Mouse (Mus musculus) layer of hippocampus, adult 2 months (tissue): Measurements from ENCODE around the gene Relt. TPM values are rescaled to one million over a fixed set of nuclear protein-coding genes. Genes with fewer than 3 reads are reported as not detected.

Experiments used
- DNase-seq, 2 experiments: peaks; one replicate each; pipeline ENCODE4 v3.0.0; 2022; ENCODE audit warnings: low spot score in 2 of 2
- H3K27ac ChIP-seq: fragments of 200-600 bp; 2 replicates; pipeline ENCODE4 v1.8.1; 2022
- H3K4me3 ChIP-seq: fragments of 200-600 bp; 2 replicates; pipeline ENCODE4 v1.8.1; 2022; ENCODE audit warnings: mild to moderate bottlenecking
- CTCF ChIP-seq: fragments of 200-600 bp; conservative IDR thresholded peaks from 2 replicates; pipeline ENCODE4 v1.8.1; 2022; ENCODE audit warnings: antibody characterized with exemption, mild to moderate bottlenecking, moderate library complexity
- total RNA-seq, 2 experiments: library from RNA; stranded (reverse); gene quantifications; 2 replicates each; pipeline ENCODE4 v1.2.3; 2021

The Relt gene
- total RNA-seq, 2 experiments from 2014 or later = 11.2 to 13.2 TPM

DNA sequence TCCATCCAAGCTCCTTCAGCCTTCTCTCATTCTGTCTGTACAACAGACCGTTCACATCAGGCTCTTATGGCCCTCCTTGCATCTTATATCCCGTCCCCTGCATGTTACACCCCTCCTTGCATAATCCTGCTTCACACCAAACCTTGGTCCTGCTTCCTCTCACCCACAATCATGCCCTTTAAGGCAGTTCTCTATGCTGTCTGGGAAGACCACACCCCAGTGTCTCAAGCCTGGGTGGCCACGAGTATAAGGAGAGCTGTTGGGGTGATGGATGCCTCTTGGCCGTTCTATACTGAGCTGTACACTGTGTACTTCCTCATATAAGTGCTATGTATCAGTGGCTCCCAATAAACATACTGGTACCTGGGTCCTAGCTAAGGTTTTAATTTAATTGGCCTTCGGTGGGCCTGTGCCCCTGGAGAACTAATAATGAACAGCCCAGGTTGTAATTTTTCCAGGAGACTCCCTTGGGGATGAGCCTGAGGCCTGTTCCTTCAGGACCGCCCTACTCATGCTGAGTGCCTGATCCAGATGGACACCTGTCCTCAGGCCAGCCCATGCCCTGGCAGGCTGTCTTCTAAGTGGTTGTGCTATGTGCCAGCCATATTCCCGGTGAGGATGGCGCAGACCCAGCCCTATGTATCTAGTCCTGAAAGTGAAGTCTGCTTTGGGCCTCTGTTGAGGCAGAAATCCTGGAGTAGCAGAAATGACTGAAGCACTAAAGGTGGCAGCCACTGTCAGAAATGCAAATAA, 6.8 kb upstream of the Relt start:
- TF ChIP-seq CTCF = no peak
- no peak overlapping the region for H3K27ac ChIP-seq
- DNase-seq = no peak
- H3K4me3 ChIP-seq = no peak overlapping the region

DNA sequence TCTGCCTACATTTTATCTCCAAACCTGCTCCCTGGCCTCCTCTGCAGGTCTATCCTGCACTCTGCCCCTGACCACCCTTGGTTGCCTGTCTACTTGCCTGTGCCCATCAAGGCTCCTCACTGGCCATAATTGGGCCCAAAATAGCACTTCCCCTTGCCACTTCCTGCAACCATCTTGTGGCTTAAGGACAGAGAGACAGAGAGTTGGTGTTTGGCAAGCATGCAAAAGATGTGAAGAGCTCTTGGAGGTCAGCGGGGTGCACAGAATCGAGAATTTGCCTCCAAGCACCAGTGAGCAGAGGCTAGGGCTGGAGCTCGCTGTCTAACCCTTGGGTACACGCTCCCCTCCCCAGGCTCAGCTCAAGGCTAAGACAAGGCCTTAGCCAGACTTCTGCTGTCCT, 5.3 kb upstream of the Relt start:
- no peak for DNase-seq
- no peak overlapping the region for H3K4me3 ChIP-seq
- peak overlapping the region; percentile 51; the same call in 1 of the 2 replicates for H3K27ac ChIP-seq
- TF ChIP-seq CTCF = no peak

DNA sequence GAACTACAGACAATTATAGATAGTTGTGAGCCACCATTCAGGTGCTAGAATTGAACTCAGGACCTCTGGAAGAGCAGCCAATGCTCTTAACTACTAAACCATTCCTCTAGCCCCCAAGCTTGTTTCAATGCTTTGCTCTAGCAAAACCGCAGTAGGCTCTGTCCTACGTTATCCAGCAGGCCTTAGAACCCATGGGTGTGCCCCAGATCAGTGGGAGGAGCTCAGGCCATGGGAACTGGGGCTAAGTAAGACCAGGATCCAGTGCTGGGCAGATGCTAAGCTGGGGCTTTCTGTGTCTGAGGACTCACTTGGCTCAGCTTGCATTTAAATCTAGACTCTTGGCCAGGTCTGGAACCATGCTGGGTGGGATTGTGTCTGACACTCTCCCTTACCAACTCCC, 4.3 kb upstream of the Relt start:
- no peak for TF ChIP-seq CTCF
- H3K27ac ChIP-seq = no peak overlapping the region
- no peak for DNase-seq
- no peak overlapping the region for H3K4me3 ChIP-seq

DNA sequence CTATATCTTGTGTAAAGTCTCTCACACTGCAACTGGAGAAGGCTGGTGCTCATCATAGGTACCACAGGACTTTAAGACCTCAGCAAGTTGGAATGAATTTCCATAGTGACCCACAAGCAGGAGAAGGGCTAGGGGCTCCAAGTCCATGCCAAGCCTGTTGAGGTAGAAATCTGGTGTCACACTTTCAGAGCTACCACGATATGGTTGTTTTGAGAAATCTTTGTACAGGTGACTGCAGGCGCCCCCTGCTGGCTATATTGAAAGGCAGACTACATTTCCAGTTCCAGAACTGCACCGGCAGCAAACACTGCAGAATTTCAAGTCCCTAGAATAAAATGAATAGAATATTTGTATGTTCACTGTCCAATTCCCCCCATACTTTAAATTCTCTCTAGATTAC, 3.4 kb upstream of the Relt start:
- peak; percentile 99 for TF ChIP-seq CTCF
- Histone ChIP-seq H3K4me3 (no peak overlapping the region), H3K27ac (no peak overlapping the region)
- DNase-seq = peak; percentile 71 to 74

DNA sequence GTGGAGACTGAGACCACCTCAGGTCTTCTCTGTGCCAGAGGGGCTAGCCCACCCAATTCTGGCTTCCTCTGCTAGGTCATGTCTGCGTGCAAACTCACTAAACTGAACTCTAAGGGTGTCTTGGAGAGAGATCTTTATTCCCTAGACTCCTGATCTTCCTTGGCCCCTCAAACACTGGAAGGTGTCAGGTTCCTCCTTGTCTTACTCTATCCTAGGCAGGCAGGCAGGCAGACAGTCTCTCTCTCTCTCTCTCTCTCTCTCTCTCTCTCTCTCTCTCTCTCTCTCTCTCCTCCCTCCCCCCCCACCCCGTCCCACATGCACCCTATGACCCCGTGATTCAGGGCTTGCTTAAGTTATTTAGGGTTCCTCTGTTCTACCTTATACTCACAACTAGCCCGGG, 893 bp downstream of the Relt start:
- H3K4me3 ChIP-seq = peak overlapping the region; percentile 93
- no peak for TF ChIP-seq CTCF
- DNase-seq = no peak
- H3K27ac ChIP-seq = peak overlapping the region; percentile 82

DNA sequence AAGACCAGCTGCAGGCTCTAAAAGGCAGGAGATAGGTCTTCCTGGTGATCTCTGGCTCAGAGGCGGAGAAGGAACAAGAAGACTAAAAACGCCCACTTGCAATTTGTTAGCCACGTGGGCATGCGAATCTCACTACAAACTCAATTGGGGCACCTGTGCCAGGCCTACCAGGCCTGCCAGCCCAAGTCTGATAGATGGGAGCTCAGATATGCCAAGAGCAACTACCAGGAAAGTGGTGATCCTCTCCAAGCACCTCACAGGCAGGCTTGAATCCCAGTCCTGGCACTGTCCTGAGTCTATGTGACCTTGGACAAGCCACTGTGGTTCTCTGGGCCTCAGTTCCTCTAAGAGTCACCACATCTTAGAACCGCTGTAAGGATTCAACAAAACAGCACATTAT, 2.0 kb downstream of the Relt start:
- DNase-seq = no peak
- no peak overlapping the region for H3K4me3 ChIP-seq
- H3K27ac ChIP-seq = no peak overlapping the region
- TF ChIP-seq CTCF = no peak

DNA sequence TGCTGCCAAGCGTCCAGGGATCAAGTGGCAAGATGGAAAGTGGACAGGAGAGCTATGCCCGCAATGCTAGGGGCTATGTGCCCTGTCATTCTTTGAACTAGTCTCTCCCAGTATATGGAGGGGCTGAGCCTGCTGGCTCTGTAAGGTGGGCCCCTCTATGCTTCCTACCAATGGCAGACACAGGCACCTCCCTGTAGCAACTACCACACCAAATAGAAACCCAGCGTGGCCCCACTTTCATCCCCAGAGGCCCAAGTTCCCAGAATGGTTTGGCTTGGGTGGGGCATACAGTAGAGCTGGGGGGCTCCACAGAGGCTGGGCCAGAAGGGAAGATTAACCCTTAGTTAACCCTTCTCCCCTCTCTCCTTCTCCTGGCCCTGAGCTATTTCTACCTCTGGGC, 2.8 kb downstream of the Relt start:
- H3K4me3 ChIP-seq = no peak overlapping the region
- TF ChIP-seq CTCF = no peak
- no peak for DNase-seq
- H3K27ac ChIP-seq = no peak overlapping the region

DNA sequence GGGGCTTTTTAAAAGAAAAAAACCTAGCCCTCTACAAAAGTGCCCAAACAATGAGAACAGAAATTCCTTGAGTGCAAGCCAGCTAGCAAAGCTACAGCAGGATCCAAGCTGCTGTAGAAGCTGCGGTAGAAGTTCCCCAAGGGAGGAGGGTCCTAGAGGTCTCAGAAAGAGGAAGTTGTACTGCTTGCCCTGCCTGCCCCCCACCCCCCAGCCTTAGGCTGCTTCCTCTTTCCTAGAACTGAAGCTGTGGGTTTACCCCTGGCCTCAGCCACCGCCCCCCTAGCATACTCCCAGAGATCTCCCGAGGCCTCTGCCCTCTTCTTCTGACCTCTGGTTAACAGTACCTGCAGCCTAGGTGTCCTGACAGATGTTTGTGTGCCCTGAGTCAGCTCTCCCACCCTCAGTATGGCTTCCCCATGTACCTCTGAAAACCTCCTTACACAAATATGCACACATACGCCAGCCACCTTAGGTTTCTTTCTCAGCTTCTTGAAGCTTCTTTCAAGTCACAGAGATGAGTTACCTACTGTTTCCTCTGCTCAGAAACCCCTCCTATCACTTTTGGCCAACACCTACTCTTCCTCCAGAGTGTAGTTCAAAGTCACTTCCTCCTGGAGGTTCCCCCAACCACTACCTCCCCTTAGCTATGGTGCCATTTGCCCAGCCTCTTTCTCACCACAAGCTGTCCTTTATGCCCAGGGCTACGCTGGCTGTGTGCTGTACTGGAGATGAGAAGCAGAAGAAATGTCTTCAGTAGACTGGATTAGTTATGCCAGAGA, 7.3 kb downstream of the Relt start:
- no peak overlapping the region for H3K4me3 ChIP-seq
- no peak for TF ChIP-seq CTCF
- no peak for DNase-seq
- peak overlapping the region; percentile 57; the same call in 1 of the 2 replicates for H3K27ac ChIP-seq

DNA sequence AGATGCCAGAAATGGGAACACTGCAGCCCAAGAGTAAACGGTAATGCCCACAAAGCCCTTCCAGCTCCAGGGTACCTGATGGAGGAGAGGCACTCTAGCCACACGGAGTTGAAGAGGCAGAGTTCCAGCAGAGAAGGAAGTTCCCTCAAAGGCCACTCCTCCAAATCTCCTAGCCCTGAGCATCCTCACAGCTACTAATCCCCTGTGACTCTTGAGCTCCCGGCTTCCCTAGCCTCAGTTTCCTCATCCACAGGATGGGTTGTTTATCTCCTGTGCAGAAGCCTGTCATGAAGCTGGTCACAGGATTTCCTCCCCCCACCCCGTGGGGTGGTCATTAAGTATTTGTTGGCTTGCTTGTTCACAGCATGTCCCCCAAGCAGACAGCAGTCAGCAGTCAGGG, 7.9 kb downstream of the Relt start:
- H3K27ac ChIP-seq = peak overlapping the region; percentile 57; the same call in 1 of the 2 replicates
- no peak for TF ChIP-seq CTCF
- no peak overlapping the region for H3K4me3 ChIP-seq
- DNase-seq = no peak

DNA sequence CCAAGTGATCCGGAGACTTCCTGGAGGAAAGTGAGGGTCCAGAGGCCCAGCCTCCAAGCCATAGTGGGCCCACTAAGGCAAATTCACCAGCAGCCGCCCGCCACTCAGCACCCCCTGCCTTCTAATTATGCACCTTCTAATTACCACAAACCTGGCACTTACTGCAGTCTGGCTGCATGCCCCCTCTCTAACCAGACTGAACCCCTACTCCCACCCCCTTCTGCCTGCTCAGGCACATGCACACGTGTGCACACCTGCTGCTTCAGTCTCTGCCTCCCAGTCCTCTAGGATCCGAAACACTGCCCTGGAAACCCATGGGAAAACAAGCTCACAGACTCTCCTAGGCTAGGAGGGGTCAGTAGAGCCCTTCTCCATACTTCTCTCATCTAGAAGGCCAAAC, 8.4 kb downstream of the Relt start:
- Histone ChIP-seq H3K27ac (no peak overlapping the region), H3K4me3 (no peak overlapping the region)
- no peak for DNase-seq
- TF ChIP-seq CTCF = no peak

DNA sequence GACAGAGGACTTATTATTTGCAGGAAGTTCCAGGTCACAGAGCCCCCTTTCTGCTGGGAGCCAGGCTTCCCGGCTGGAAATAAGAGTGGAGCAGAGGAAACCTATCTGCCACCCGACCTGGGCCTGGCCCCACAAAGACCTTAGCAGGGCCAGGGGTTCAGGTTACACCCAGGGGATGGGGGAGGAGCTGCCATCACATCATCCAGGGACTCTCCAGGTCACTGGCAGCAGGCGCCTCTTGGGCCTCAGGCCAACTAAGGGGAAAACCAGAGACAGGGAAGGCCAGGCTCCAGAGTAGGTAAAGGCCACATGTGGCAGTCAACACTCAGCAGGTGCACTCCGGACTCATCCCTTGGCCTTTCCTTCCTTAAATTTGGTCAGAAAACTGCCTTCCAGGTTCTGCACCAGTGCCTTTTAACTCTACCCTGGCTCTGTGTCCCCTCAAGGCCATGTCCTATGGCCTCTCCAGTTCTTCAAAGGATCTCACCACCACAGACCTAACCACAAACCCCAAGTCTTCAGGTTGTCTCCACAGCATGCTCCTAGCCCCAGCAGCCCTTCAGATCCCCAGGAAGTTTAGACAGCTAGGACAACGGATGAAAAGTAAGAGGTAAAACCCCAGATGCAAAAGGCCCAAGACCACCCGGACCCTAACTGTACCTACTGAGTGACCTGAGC, 9.0 kb downstream of the Relt start:
- no peak for TF ChIP-seq CTCF
- Histone ChIP-seq H3K27ac (no peak overlapping the region; the same call in 1 of the 2 replicates), H3K4me3 (no peak overlapping the region)
- DNase-seq = no peak

DNA sequence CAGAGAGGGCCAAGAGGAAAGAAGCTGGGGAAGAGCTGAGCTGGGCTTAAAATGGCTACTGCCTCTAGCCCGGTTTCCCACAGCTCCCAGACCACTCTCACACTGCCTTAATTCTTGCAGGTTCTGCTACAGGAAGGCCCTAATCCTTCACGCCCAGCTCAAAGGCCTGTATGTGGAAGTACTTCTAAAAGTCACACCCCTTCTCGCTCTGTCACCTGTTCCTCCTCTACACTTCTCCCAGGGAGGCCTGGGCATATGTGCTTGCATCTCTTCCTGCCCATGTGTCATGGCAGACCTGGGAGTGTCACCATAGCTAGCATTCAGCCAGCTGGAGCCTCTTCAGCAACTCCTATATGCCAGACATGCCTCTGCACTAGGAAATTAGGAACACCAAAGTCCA, 9.8 kb downstream of the Relt start:
- no peak for TF ChIP-seq CTCF
- H3K4me3 ChIP-seq = no peak overlapping the region
- H3K27ac ChIP-seq = no peak overlapping the region; the same call in 1 of the 2 replicates
- DNase-seq = no peak

DNA sequence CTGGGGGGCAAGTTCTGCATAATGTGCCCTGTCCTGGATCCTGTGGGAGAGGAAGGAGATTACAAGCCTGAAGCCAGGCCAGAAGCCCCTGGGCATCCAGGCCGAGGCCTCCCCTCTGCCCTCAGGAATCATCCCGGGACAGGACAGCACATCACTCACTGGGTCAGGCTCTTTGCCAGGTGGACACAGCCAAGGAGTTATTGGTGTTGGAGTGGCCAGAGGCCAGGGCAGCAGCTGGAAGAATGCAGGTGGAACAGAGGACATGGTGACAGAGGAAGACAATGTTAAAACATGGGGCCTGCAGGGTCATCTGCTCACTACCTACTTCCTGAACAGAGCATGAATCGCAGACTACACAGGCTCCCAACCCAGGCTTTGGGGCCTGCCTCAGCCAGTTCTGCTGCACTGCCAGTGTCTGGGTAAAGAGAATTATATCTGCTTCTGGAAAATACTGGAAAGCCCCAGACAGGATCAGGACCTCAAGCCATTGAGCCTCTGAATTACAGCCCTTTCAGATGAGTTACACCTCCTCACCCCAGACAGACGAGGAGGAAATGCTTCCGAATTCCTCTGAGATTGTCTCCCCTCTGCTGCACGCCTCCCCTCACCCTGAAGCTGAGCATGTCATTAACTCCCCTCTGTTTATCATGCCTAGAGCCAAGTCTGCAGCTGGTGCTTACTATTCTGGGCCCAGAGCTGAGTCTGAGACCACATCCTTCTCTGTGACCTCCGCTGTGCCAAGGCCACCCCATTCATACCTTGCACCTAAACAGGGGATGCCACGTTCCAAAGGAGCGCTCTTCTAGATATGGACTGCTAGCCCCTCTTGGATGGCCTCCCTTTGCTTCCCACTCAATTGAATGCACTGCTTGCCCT, 11.5 kb downstream of the Relt start:
- Histone ChIP-seq H3K4me3 (no peak overlapping the region), H3K27ac (peak overlapping the region; percentile 36; the same call in 1 of the 2 replicates)
- no peak for TF ChIP-seq CTCF
- DNase-seq = no peak
